Mouse (Mus musculus) left cerebral cortex, postnatal 25 days (tissue): ENCODE data around the gene Gal3st2. TPM values are rescaled to one million over a fixed set of nuclear protein-coding genes. Genes with fewer than 3 reads are reported as not detected.
"Not testable (repeated sequence)": the region's sequence is repeated elsewhere in the genome, so short reads cannot be mapped to it uniquely, and the experiment has no call there.

Source experiments
- DNase-seq, 2 experiments: peaks; one replicate each; pipeline ENCODE4 v3.0.0; 2022; ENCODE audit warnings: low spot score in 2 of 2, mixed read lengths in 1 of 2
- intact Hi-C: fragments of 180-260 bp; cut with DNase I; formaldehyde crosslinking; loops from one replicate; pipeline ENCODE4 v1.15.1; 2025
- total RNA-seq, 2 experiments: library from RNA; stranded (reverse); gene quantifications; 2 replicates each; pipeline ENCODE4 v1.2.3; 2021

Gene Gal3st2
- total RNA-seq: under 1 TPM in 1 of 2 experiments, not detected in 1; 0.69 TPM

GRCm38 (mm10) chr1:93861048-93861447 is at the start of gene Gal3st2:
Gal3st2 (plus strand) TSS chr1:93861306.
- DNase-seq, intact Hi-C loops: not testable (repeated sequence)

GRCm38 (mm10) chr1:93811495-93812039 is 49.5 kb upstream of the Gal3st2 start:
- intact Hi-C loops: no loop called here
- no peak for DNase-seq

DNA sequence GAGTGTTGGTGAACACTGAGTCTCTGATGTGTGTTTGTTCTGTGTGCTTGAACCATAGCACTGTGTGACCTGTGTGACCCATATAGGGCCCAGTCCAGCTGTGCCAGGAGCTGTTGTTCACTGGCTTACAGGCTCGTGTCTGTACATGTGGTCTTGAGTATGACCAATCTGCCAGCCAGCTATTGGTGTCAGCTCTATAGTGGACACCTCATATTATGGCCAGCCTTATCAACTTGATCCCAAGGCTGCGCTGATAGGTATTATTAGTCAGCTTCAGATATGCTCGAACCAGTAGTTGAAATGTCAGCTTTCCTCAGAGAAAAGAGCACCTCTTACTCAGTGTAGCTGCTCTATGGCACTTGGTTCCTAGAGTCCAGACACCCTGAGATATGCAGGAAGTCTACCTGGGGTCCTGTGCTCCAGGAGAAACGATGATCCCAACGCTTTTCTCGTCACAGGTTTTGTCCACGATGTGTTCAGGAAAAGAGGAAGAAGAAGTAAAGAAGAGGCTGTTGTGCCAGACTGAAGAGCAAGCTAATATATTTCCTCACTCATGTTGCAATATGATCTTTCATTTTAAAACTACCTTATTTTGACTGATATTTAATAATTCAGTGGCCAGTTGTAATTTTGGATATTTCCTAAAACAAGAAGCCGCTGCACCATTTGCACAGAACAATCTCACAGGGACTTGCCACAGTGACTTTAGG is 43.1 kb upstream of the Gal3st2 start:
- no peak for DNase-seq
- intact Hi-C loops: no loop called here

DNA sequence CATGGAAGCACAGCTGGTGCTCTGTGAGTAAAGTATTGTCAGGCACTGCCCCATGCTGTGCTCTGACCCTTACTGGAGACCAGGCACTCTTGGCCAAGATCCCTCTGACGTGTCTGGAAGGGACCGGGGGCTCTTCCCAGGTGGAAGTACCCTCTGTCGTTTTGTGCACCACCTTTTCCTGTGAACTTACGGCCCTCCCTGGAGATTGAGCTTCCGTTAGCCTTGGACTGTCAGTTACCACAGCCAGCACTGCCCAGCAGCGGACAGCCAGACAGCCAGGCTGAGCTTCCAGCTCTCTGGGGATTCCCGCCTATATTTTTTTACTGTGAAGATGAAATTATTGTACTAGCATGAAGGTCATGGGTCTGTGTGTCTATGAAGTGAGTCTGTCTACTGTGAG is 42.4 kb upstream of the Gal3st2 start:
- DNase-seq: no peak
- intact Hi-C loops: no loop called here

- intact Hi-C loops: no loop called here
- no peak for DNase-seq
Measured at GRCm38 (mm10) chr1:93823796-93824495, 37.2 kb upstream of the Gal3st2 start.

GRCm38 (mm10) chr1:93824609-93825008 is 36.5 kb upstream of the Gal3st2 start, which contains the start of gene D2hgdh:
D2hgdh (plus strand) TSS chr1:93824909.
- no peak for DNase-seq
- intact Hi-C loops: loop anchor here (1.0 kb wide), 1 partner anchor 22 kb away; no protein-coding TSS in a partner anchor

DNA sequence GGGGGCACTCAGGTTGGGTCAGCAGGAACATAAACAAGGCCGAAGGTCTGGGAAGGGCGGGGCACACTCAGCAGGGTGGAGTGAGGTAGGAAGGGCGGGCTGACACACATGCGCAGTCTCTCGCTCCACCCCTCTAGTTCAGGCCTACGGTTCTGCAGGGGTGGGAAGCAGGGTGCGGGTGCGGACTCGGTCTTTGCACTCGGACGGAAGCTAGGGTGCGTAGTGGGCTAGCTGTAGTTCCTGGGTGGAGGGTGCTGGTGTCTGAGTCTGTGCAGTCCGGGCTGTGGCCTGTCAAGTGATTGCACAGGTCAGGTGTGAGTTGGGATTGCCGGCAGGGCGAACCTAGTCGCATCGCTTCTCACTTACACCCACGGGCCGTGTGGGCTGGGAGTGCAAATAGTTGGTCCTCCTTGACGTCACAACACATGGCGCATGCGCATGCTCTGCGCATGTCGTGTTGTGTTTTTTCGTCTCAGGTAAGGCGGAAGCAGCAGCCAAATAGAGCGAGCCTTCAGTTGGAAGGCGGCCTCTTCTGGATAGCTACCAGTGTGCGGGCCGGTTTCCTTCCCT is 35.9 kb upstream of the Gal3st2 start:
- intact Hi-C loops: loop anchor here (1.0 kb wide), 1 partner anchor 23 kb away; no protein-coding TSS in a partner anchor

DNA sequence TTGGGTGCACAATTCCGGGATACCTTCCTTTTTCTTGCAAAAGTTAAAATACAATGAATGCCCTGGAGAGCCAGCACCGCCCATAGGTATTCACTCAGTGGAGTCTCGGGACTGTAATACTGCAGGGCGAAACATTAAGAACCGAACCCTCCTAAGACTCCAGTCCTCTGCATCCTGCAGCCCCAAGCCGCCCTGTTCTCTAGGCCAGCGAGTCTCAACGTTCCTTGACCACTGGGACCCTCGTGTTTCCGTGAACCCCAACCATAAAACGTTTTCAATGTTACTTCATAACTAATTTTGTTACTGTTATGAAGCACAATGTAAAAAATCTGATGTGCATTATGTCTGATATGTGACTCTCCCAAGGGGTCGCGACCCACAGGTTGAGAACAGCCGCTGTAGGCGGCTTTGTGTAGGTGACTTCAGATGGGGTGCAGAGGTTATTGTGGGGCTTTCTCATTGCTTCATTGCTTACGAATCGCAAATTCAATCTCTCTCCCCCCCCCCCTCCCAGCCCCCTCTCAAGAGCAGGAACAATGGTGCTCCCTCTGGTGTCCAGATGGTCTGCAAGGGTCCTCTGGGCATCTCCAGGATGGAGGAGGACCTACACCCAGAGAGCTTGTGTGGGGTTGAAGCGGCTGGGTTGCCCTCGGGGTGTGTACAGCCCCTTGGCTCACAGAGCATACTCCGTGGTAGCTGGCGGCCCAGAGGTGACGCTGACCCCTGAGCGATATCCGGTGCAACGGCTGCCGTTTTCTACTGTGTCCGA is 35.2 kb upstream of the Gal3st2 start:
- DNase-seq: no peak
- intact Hi-C loops: loop anchor here (1.0 kb wide), 1 partner anchor 24 kb away; no protein-coding TSS in a partner anchor

More for the DNA sequence above, 35.9 kb upstream of the Gal3st2 start:
- DNase-seq: peak; percentile 98 to 99

DNA sequence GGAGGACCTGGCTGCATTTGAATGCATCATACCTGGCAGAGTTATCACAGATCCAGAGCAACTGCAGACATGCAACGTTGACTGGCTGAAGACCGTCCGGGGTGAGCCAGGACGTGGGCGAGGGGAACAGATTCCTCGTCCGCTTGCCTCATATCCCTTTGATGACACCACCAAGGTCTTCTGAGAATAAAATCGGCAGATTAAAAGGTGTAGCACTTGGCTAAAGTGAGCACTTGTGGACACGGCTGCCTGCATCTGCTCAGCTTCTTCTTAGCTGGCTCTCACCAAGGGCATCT is 34.6 kb upstream of the Gal3st2 start:
- intact Hi-C loops: no loop called here
- no peak for DNase-seq

- intact Hi-C loops: loop anchor here (10.0 kb wide), 1 partner anchor 242 kb away; no protein-coding TSS in a partner anchor
- not testable (repeated sequence) for DNase-seq
Measured at GRCm38 (mm10) chr1:93832754-93833360, 28.2 kb upstream of the Gal3st2 start.

DNA sequence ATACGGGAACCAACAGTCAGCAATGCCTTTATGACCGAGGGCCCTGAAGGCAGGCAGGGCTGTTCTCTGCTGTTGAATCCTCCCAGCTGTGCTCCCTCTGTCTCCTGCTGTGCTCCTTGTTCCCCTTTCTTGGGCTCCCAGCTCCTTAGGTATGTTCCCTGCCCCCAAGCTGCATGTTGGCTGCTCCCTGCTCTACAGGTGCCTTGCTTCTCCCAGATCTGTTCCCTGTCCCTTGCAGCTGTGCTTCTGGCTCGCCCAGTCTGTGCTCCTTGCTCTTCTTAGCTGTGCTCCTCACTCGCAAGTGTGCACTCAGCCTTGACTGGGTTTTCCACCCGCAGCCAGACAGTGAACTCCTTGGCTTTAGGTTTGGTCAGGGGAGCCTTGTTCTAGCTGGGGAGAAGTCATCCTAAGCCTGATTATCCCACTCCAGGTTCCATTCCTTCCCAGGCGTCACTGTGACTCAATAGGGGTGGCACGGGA is 26.4 kb upstream of the Gal3st2 start:
- intact Hi-C loops: loop anchor here (10.0 kb wide), 1 partner anchor 240 kb away; no protein-coding TSS in a partner anchor
- DNase-seq: no peak

DNA sequence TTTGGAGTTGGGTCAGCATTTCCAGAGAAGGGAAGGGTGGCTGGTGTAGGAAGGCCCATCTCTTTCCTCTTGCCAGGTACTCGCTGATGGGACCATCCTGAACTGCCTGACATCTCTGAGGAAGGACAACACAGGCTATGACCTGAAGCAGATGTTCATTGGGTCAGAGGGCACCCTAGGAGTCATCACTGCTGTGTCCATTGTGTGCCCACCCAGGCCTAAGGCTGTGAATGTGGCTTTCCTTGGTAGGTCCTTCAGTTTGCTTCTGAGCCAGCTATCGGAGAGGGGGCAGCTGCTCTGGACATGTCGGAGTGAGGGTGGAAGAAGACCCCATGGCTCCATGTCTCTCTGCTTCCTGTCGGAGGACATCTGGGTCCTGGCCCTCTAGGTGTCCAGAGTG is 25.9 kb upstream of the Gal3st2 start:
- intact Hi-C loops: loop anchor here (10.0 kb wide), 1 partner anchor 240 kb away; no protein-coding TSS in a partner anchor
- DNase-seq: no peak

GRCm38 (mm10) chr1:93835876-93836531 is 25.1 kb upstream of the Gal3st2 start:
- DNase-seq: peak; percentile 11 to 49
- intact Hi-C loops: loop anchor here (10.0 kb wide), 1 partner anchor 239 kb away; no protein-coding TSS in a partner anchor

DNA sequence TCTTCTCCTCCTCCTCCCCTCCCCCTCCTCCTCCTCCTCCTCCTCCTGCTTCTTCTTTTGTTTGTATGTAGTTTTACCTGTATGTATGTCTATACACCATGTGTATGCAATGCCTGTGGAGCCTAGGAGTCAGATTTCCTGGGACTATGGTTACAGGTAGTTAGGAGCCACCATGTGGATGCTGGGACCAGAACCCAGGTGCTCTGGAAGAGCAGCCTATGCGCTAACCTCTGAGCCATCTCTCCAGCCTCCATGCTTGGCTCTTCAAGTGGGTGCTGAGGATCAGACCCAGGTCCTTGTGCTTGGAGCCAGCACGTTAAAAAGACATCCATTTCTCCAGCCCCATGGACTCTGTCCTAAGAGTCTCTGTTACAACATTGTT is 24.6 kb upstream of the Gal3st2 start:
- DNase-seq: no peak
- intact Hi-C loops: loop anchor here (10.0 kb wide), 1 partner anchor 238 kb away; no protein-coding TSS in a partner anchor

- intact Hi-C loops: loop anchor here (10.0 kb wide), 1 partner anchor 237 kb away; no protein-coding TSS in a partner anchor
- DNase-seq: no peak
Measured at GRCm38 (mm10) chr1:93837335-93837734, 23.8 kb upstream of the Gal3st2 start.

DNA sequence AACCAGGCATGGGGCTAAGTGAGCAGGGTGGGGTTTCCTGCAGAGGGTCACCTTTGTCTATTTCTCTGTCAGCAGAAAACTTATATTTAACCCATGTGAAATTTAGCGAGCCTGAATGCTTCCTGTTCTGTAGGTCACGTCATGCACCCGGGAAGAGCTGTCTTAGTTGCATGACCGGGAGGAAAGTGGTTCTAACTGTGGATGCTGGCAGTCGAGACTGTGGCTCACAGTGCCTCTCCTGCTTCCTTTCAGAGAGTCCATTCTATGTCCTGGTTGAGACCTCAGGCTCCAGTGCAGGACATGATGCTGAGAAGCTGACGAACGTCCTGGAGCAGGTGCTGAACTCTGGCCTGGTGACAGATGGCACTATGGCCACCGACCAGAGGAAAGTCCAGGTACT is 22.5 kb upstream of the Gal3st2 start:
- intact Hi-C loops: loop anchor here (10.0 kb wide), 1 partner anchor 236 kb away; no protein-coding TSS in a partner anchor
- not testable (repeated sequence) for DNase-seq

DNA sequence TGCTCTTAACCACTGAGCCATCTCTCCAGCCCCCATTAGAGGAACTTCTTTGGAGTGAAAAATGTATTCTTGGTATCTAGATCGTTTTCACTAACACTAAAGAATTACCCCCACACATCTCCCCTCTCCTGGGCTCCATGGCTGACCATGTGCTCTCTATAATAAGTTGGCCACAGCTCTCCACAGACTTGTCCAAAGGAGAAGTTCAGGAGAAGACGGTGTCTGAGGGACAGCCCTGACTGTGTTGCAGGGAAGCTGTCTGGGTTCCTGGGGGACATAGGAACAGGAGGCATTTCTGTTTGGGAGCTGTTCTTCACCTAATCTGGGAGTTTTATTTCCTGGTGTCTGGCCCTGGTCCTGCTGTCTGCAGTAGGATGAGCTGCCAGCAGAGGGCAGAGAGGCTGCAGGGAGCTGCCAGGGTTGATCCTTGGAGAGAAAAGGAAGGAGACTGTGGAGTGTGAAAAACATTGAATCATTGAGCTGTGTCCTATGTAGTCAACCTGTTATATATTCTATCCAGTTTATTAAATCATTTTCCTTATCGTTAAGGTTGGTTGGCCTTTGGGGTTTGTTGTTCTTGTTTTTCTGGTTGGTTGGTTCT is 15.2 kb upstream of the Gal3st2 start:
- intact Hi-C loops, DNase-seq: not testable (repeated sequence)

- intact Hi-C loops: loop anchor here (10.0 kb wide), 2 partner anchors 69 to 139 kb away; partner anchors contain the start of gene Gal3st2c
- not testable (repeated sequence) for DNase-seq
Measured at GRCm38 (mm10) chr1:93855790-93856189, 5.3 kb upstream of the Gal3st2 start.
